Mouse (Mus musculus) lung, embryonic 14.5 days (tissue): ENCODE data around the gene Ttc3. TPM values are rescaled to one million over a fixed set of nuclear protein-coding genes. Genes with fewer than 3 reads are reported as not detected.

Source experiments
- ATAC-seq: fragments of 200-750 bp; cut with Nextera tagmentation; 2 replicates; pipeline ENCODE4 v1.8.0; 2017; ENCODE audit warnings: mild to moderate bottlenecking, moderate TSS enrichment, moderate library complexity; ENCODE audit not compliant: insufficient read depth
- DNase-seq: peaks from one replicate; pipeline ENCODE4 v3.0.0-alpha.2; 2015
- H3K27ac ChIP-seq: fragments of 300-500 bp; sonication (generic); 2 replicates; pipeline ENCODE4 v1.5.1; 2014; ENCODE audit warnings: low read depth, mild to moderate bottlenecking, moderate library complexity
- H3K27me3 ChIP-seq: fragments of 300-500 bp; sonication (generic); 2 replicates; pipeline ENCODE4 v1.6.1; 2014; ENCODE audit warnings: low read length, control low read depth; ENCODE audit not compliant: insufficient read depth
- H3K36me3 ChIP-seq: fragments of 300-500 bp; sonication (generic); 2 replicates; pipeline ENCODE4 v1.6.1; 2014; ENCODE audit warnings: control low read depth; ENCODE audit not compliant: insufficient read depth
- H3K4me1 ChIP-seq: fragments of 300-500 bp; sonication (generic); 2 replicates; pipeline ENCODE4 v1.6.1; 2014; ENCODE audit warnings: antibody characterized with exemption, control low read depth; ENCODE audit not compliant: insufficient read depth
- H3K4me2 ChIP-seq: fragments of 300-500 bp; sonication (generic); 2 replicates; pipeline ENCODE4 v1.6.1; 2014; ENCODE audit warnings: mild to moderate bottlenecking
- H3K4me3 ChIP-seq: fragments of 300-500 bp; sonication (generic); 2 replicates; pipeline ENCODE4 v1.5.1; 2014; ENCODE audit warnings: low read depth, low read length
- H3K9ac ChIP-seq: fragments of 300-500 bp; sonication (generic); 2 replicates; pipeline ENCODE4 v1.6.1; 2014
- H3K9me3 ChIP-seq: fragments of 300-500 bp; sonication (generic); 2 replicates; pipeline ENCODE4 v1.6.1; 2016; ENCODE audit warnings: low read depth, low read length, control low read depth
- CTCF ChIP-seq: IDR thresholded peaks from 2 replicates; pipeline ENCODE4 v1.5.1; 2016; ENCODE audit warnings: antibody characterized with exemption, low read depth
- WGBS: fragments of 180-500 bp; shearing (Covaris S2); extraction: QIAGEN DNeasy Blood & Tissue Kit; methylation state at CpG from one replicate; pipeline ENCODE4 v1.1.7; 2014; 5-methylcytosine and 5-hydroxymethylcytosine counted together
- polyA plus RNA-seq: library from polyadenylated mRNA; unstranded; fragments of >200 nt; fragmentation: Nextera tagmentation; extraction: Ambion mirVana; gene quantifications from 2 replicates; pipeline ENCODE4 v1.2.1, GENCODE M21; 2014

Gene Ttc3
- polyA plus RNA-seq, 1 experiment from 2014 or later, result 215 TPM

DNA sequence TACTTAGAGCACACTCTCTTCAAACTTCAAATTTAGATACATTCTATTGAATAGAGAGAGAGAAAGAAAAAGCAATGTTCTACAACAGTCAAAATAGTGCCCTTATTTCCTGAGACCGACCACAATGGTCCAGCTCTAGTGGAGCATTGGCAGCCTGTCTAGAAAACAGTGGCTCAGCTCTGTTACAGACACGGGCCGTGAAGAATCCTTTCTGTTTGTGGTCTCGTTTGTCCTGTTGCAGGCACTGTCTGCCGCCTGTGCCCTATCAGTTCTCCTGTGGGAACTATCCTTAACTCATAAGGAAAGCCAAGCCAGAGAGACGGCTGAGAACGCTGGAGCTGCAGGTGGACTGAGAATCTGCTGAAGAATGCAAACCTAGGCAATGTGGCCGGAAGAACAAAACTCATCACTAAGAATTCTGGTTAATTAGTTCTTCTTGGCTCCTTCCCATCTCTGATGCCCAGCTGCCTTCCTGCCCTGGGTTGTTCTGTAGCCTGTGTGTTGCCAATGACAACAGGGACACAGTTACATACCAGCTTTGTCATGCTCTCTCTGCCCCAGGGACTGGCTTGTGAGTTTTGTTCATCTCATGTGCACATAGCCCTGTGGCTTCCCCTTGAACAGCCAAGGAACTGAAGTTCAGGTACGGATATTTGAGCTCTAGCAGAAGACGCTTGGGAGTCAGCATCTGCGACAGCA, 20.7 kb upstream of the Ttc3 start:
- ATAC-seq (no peak), DNase-seq (no peak)
- Histone ChIP-seq H3K4me3 (no peak overlapping the region), H3K4me1 (no peaks in the 10 kb centered on the region), H3K27me3 (no peaks in the 10 kb centered on the region), H3K4me2 (no peak overlapping the region), H3K9me3 (no peaks in the 10 kb centered on the region), H3K27ac (no peak overlapping the region), H3K9ac (no peak overlapping the region), H3K36me3 (no peaks in the 10 kb centered on the region)
- 62% methylated on average over 11 of the region's 11 CpGs for WGBS
- no peak for TF ChIP-seq CTCF

- WGBS, result 55% methylated on average over 10 of the region's 10 CpGs
- no peak overlapping the region for H3K9ac ChIP-seq
- ATAC-seq, result no peak
These were observed 20.1 kb upstream of the Ttc3 start for GRCm38 (mm10) chr16:94350287-94350677.

GRCm38 (mm10) chr16:94354450-94354849, 16.0 kb upstream of the Ttc3 start:
- DNase-seq, result peak; percentile 60

More at GRCm38 (mm10) chr16:94350287-94350677, 20.1 kb upstream of the Ttc3 start:
- Histone ChIP-seq H3K27ac (no peak overlapping the region), H3K36me3 (no peaks in the 10 kb centered on the region), H3K27me3 (no peaks in the 10 kb centered on the region), H3K4me1 (no peaks in the 10 kb centered on the region), H3K9me3 (no peaks in the 10 kb centered on the region), H3K4me2 (no peak overlapping the region), H3K4me3 (no peak overlapping the region)
- TF ChIP-seq CTCF, result no peak
- no peak for DNase-seq

DNA sequence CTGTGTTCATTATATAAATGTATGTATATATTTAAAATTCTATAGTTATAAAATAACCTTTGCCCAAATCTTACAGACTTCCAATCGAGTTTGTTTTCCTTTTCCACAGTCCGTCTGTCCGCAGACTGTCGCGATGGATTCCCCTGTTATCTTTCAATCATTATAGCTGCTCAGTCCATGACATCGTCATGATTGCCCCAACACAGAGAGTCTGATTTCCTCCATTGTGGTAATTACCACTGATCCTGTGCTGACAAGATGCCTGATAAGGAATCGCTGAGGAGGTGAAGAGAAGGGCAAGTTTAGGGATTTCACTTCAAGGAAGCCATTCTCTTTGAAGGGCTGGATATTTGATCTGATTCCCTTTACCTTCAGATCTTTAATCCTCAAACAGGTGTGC, 14.4 kb upstream of the Ttc3 start:
- no peaks in the 10 kb centered on the region for H3K27me3 ChIP-seq
- 22% methylated on average over 7 of the region's 7 CpGs for WGBS
- H3K4me1 ChIP-seq, result no peaks in the 10 kb centered on the region
- H3K36me3 ChIP-seq, result no peaks in the 10 kb centered on the region
- no peak overlapping the region for H3K4me2 ChIP-seq
- no peaks in the 10 kb centered on the region for H3K9me3 ChIP-seq
- H3K27ac ChIP-seq, result no peak overlapping the region
- DNase-seq, result no peak
- H3K4me3 ChIP-seq, result no peak overlapping the region
- no peak for TF ChIP-seq CTCF
- no peak for ATAC-seq
- H3K9ac ChIP-seq, result no peak overlapping the region

More at GRCm38 (mm10) chr16:94354450-94354849, 16.0 kb upstream of the Ttc3 start:
- Histone ChIP-seq H3K27ac (no peak overlapping the region), H3K4me3 (no peak overlapping the region), H3K4me2 (0 out of 2 replicates have a peak overlapping the region, but pooled peaks have one; percentile 20), H3K9ac (no peak overlapping the region), H3K9me3 (no peaks in the 10 kb centered on the region), H3K27me3 (no peaks in the 10 kb centered on the region), H3K4me1 (no peaks in the 10 kb centered on the region), H3K36me3 (no peaks in the 10 kb centered on the region)
- ATAC-seq, result peak; percentile 77
- 18% methylated on average over 9 of the region's 9 CpGs for WGBS
- TF ChIP-seq CTCF, result no peak

GRCm38 (mm10) chr16:94356776-94357494, 13.5 kb upstream of the Ttc3 start:
- DNase-seq (no peak), ATAC-seq (no peak)
- H3K9me3 ChIP-seq, result no peaks in the 10 kb centered on the region
- no peak overlapping the region for H3K9ac ChIP-seq
- H3K4me3 ChIP-seq, result no peak overlapping the region
- 39% methylated on average over 11 of the region's 11 CpGs for WGBS
- no peaks in the 10 kb centered on the region for H3K27me3 ChIP-seq
- TF ChIP-seq CTCF, result no peak
- no peaks in the 10 kb centered on the region for H3K36me3 ChIP-seq
- H3K27ac ChIP-seq, result no peak overlapping the region
- H3K4me1 ChIP-seq, result no peaks in the 10 kb centered on the region
- H3K4me2 ChIP-seq, result no peak overlapping the region

- 0 out of 2 replicates have a peak, but pooled peaks cover 3% of the 10 kb centered on the region for H3K4me1 ChIP-seq
- TF ChIP-seq CTCF, result no peak
- no peaks in the 10 kb centered on the region for H3K27me3 ChIP-seq
- ATAC-seq (no peak), DNase-seq (no peak)
- no peak overlapping the region for H3K9ac ChIP-seq
- no peaks in the 10 kb centered on the region for H3K36me3 ChIP-seq
- no peaks in the 10 kb centered on the region for H3K9me3 ChIP-seq
- WGBS, result 82% methylated on average over 3 of the region's 3 CpGs
- no peak overlapping the region for H3K4me2 ChIP-seq
- H3K27ac ChIP-seq, result no peak overlapping the region
- no peak overlapping the region for H3K4me3 ChIP-seq
These were observed 12.3 kb upstream of the Ttc3 start for GRCm38 (mm10) chr16:94358091-94358490.
